Mouse (Mus musculus): ENCODE data around the gene Comt.

Gene Comt

GRCm38 (mm10) chr16:18388583-18389435 is 37.8 kb downstream of the Comt start:
- no peak for DNase-seq (ENCODE audit: low read depth)

- DNase-seq (ENCODE audit: low read depth) = no peak
Measured at GRCm38 (mm10) chr16:18387704-18388582, 38.7 kb downstream of the Comt start.

- no peak for DNase-seq (ENCODE audit: low read depth)
Measured at GRCm38 (mm10) chr16:18386972-18387371, 39.7 kb downstream of the Comt start.

- DNase-seq (ENCODE audit: low read depth) = no peak
Measured at GRCm38 (mm10) chr16:18386451-18386850, 40.2 kb downstream of the Comt start.

GRCm38 (mm10) chr16:18385411-18385810 is 41.2 kb downstream of the Comt start:
- no peak for DNase-seq (ENCODE audit: low read depth)

GRCm38 (mm10) chr16:18384659-18385058 is 42.0 kb downstream of the Comt start:
- DNase-seq (ENCODE audit: low read depth) = no peak

GRCm38 (mm10) chr16:18384211-18384610 is 42.4 kb downstream of the Comt start:
- DNase-seq (ENCODE audit: low read depth) = no peak

GRCm38 (mm10) chr16:18383756-18384155 is 42.9 kb downstream of the Comt start:
- no peak for DNase-seq (ENCODE audit: low read depth)

- no peak for DNase-seq (ENCODE audit: low read depth)
Measured at GRCm38 (mm10) chr16:18383045-18383726, 43.5 kb downstream of the Comt start.

GRCm38 (mm10) chr16:18381621-18382258 is 44.9 kb downstream of the Comt start:
- DNase-seq (ENCODE audit: low read depth) = no peak

GRCm38 (mm10) chr16:18380495-18381063 is 46.1 kb downstream of the Comt start:
- no peak for DNase-seq (ENCODE audit: low read depth)

- DNase-seq (ENCODE audit: low read depth) = no peak
Measured at GRCm38 (mm10) chr16:18379338-18380001, 47.2 kb downstream of the Comt start.

GRCm38 (mm10) chr16:18378489-18378888 is 48.2 kb downstream of the Comt start:
- no peak for DNase-seq (ENCODE audit: low read depth)

GRCm38 (mm10) chr16:18377203-18377602 is 49.4 kb downstream of the Comt start:
- DNase-seq (ENCODE audit: low read depth) = no peak

- no peak for DNase-seq (ENCODE audit: low read depth)
Measured at GRCm38 (mm10) chr16:18376297-18376954, 50.2 kb downstream of the Comt start.

- no peak for DNase-seq (ENCODE audit: low read depth)
Measured at GRCm38 (mm10) chr16:18373632-18374031, 53.0 kb downstream of the Comt start.

- no peak for DNase-seq (ENCODE audit: low read depth)
Measured at GRCm38 (mm10) chr16:18370197-18370596, 56.5 kb downstream of the Comt start.

- DNase-seq (ENCODE audit: low read depth) = no peak
Measured at GRCm38 (mm10) chr16:18366849-18367248, 59.8 kb downstream of the Comt start.

GRCm38 (mm10) chr16:18362948-18363347 is 63.7 kb downstream of the Comt start:
- DNase-seq (ENCODE audit: low read depth) = no peak

GRCm38 (mm10) chr16:18360151-18360805 is 66.4 kb downstream of the Comt start:
- DNase-seq (ENCODE audit: low read depth) = no peak

Measured in c-Kit-positive CD71-negative TER-119-negative erythroid progenitor cells, embryonic 14.5 days (primary cell).